Mouse (Mus musculus) forebrain, embryonic 16.5 days (tissue): Measurements from ENCODE around the gene Cdk1. TPM values are rescaled to one million over a fixed set of nuclear protein-coding genes. Genes with fewer than 3 reads are reported as not detected.

ENCODE experiments used
- ATAC-seq: fragments of 200-750 bp; cut with Nextera tagmentation; 2 replicates; pipeline ENCODE4 v1.8.0; 2017; ENCODE audit warnings: mild to moderate bottlenecking, moderate library complexity
- H3K27ac ChIP-seq: fragments of 300-500 bp; sonication (generic); 2 replicates; pipeline ENCODE4 v1.5.1; 2014; ENCODE audit warnings: low read length, control low read depth
- H3K27me3 ChIP-seq: fragments of 300-500 bp; sonication (generic); replicated peaks from 2 replicates; pipeline ENCODE4 v1.6.1; 2014; ENCODE audit warnings: low read length; ENCODE audit not compliant: control insufficient read depth, insufficient read depth
- H3K36me3 ChIP-seq: fragments of 300-500 bp; sonication (generic); 2 replicates; pipeline ENCODE4 v1.6.1; 2014; ENCODE audit not compliant: control insufficient read depth, insufficient read depth
- H3K4me1 ChIP-seq: fragments of 300-500 bp; sonication (generic); replicated peaks from 2 replicates; pipeline ENCODE4 v1.6.1; 2014; ENCODE audit warnings: low read length; ENCODE audit not compliant: control insufficient read depth, insufficient read depth
- H3K4me2 ChIP-seq: fragments of 300-500 bp; sonication (generic); 2 replicates; pipeline ENCODE4 v1.6.1; 2014; ENCODE audit warnings: mild to moderate bottlenecking, low read length, control low read depth
- H3K4me3 ChIP-seq: fragments of 300-500 bp; sonication (generic); replicated peaks from 2 replicates; pipeline ENCODE4 v1.5.1; 2014; ENCODE audit warnings: mild to moderate bottlenecking, low read length, control low read depth
- H3K9ac ChIP-seq: fragments of 300-500 bp; sonication (generic); replicated peaks from 2 replicates; pipeline ENCODE4 v1.6.1; 2014; ENCODE audit warnings: low read depth, low read length, control low read depth
- H3K9me3 ChIP-seq: fragments of 300-500 bp; sonication (generic); 2 replicates; pipeline ENCODE4 v1.6.1; 2016; ENCODE audit warnings: low read length; ENCODE audit not compliant: control insufficient read depth
- WGBS: fragments of 180-500 bp; shearing (Covaris S2); extraction: QIAGEN DNeasy Blood & Tissue Kit; methylation state at CpG from one replicate; pipeline ENCODE4 v1.1.7; 2014; 5-methylcytosine and 5-hydroxymethylcytosine counted together
- polyA plus RNA-seq: library from polyadenylated mRNA; unstranded; fragments of >200 nt; fragmentation: Nextera tagmentation; extraction: Ambion mirVana; gene quantifications from 2 replicates; pipeline ENCODE4 v1.2.1, GENCODE M21; 2015

Gene Cdk1
- polyA plus RNA-seq, 1 experiment from 2014 or later, result 154 TPM

GRCm38 (mm10) chr10:69351842-69352211 is 911 bp downstream of the Cdk1 start:
- Histone ChIP-seq H3K9ac (peak overlapping the region; percentile 61), H3K9me3 (no peaks in the 10 kb centered on the region), H3K36me3 (no peaks in the 10 kb centered on the region), H3K27ac (no peak overlapping the region), H3K4me2 (peak overlapping the region; percentile 91), H3K27me3 (no peaks in the 10 kb centered on the region), H3K4me1 (peaks cover 21% of the 10 kb centered on the region), H3K4me3 (peak overlapping the region; percentile 58)
- no peak for ATAC-seq
- 0% methylated on average over 11 of the region's 11 CpGs for WGBS

GRCm38 (mm10) chr10:69351071-69351841 is 1.5 kb downstream of the Cdk1 start:
- ATAC-seq, result no peak
- H3K36me3 ChIP-seq, result no peaks in the 10 kb centered on the region
- H3K4me1 ChIP-seq, result peaks cover 21% of the 10 kb centered on the region
- H3K27me3 ChIP-seq, result no peaks in the 10 kb centered on the region
- H3K9ac ChIP-seq, result peak overlapping the region; percentile 61
- H3K9me3 ChIP-seq, result no peaks in the 10 kb centered on the region
- H3K4me3 ChIP-seq, result peak overlapping the region; percentile 58
- no peak overlapping the region for H3K27ac ChIP-seq
- WGBS, result 10% methylated on average over 12 of the region's 12 CpGs
- H3K4me2 ChIP-seq, result peak overlapping the region; percentile 91

GRCm38 (mm10) chr10:69348206-69348605 is 4.5 kb downstream of the Cdk1 start:
- Histone ChIP-seq H3K27me3 (no peaks in the 10 kb centered on the region), H3K36me3 (no peaks in the 10 kb centered on the region), H3K4me1 (peaks cover 21% of the 10 kb centered on the region), H3K4me2 (no peak overlapping the region), H3K27ac (no peak overlapping the region), H3K9me3 (no peaks in the 10 kb centered on the region), H3K9ac (no peak overlapping the region), H3K4me3 (no peak overlapping the region)
- ATAC-seq, result no peak
- WGBS, result 73% methylated on average over 8 of the region's 8 CpGs

DNA sequence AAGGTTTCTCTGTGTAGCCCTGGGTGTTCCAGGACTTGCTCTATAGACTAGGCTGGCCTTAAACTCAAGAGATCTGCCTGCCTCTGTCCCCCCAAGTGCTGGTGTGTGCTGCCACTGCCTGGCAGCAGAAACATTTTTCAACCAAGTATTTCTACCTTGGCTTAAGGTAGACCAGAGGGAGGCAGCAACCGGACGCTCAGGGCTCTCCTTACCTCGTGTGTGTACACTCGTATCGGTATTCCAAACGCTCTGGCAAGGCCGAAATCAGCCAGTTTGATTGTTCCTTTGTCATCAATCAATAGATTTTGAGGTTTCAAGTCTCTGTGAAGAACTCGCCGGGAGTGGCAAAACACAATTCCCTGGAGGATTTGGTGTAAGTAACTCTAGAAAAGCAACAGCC is 10.4 kb downstream of the Cdk1 start:
- no peak overlapping the region for H3K4me2 ChIP-seq
- H3K27me3 ChIP-seq, result no peaks in the 10 kb centered on the region
- no peaks in the 10 kb centered on the region for H3K36me3 ChIP-seq
- H3K4me3 ChIP-seq, result no peak overlapping the region
- WGBS, result 90% methylated on average over 9 of the region's 9 CpGs
- ATAC-seq, result no peak
- H3K9me3 ChIP-seq, result no peaks in the 10 kb centered on the region
- H3K9ac ChIP-seq, result no peak overlapping the region
- no peaks in the 10 kb centered on the region for H3K4me1 ChIP-seq
- H3K27ac ChIP-seq, result no peak overlapping the region

DNA sequence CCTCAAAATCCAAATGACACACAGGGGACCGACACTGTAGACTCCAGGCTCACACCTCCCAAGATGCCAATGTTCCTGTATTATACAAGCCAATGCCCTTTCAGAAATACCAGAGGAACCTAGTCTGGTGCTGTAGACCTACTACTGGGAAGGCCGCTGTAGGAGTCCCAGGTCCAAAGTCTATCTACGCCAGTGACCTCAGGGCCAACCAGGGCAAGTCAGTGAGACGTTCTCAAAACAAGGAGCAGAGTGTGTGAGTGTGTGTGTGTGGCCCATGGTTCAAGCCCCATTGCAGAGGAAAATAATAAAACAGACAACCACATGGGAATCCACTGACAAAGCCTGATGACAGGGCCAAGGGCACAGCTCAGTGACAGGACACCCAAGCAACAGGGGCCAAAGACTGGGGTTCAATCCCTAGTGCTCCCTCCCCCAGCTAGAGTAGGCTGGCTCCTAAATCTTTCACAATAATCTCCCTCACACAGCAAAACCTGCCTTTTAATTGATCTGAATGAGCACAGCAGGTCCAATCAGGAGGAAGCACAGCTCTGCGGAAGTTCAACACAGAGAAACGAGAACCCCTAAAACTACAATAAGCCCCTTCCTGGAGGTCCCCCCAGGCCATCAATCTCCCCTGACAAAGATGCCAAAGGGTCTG is 11.0 kb downstream of the Cdk1 start:
- whole genome bisulfite sequencing, result 75% methylated on average over 6 of the region's 6 CpGs
- Histone ChIP-seq H3K36me3 (no peaks in the 10 kb centered on the region), H3K27me3 (no peaks in the 10 kb centered on the region), H3K4me2 (no peak overlapping the region), H3K4me3 (no peak overlapping the region), H3K4me1 (no peaks in the 10 kb centered on the region), H3K9me3 (no peaks in the 10 kb centered on the region), H3K9ac (no peak overlapping the region), H3K27ac (no peak overlapping the region)
- ATAC-seq, result no peak

GRCm38 (mm10) chr10:69340001-69340400 is 12.7 kb downstream of the Cdk1 start:
- Histone ChIP-seq H3K4me3 (no peak overlapping the region), H3K27ac (no peak overlapping the region), H3K36me3 (no peaks in the 10 kb centered on the region), H3K9ac (no peak overlapping the region), H3K4me1 (peaks cover 7% of the 10 kb centered on the region), H3K27me3 (no peaks in the 10 kb centered on the region), H3K4me2 (no peak overlapping the region), H3K9me3 (no peaks in the 10 kb centered on the region)
- no peak for ATAC-seq
- WGBS, result 90% methylated on average over 6 of the region's 6 CpGs

DNA sequence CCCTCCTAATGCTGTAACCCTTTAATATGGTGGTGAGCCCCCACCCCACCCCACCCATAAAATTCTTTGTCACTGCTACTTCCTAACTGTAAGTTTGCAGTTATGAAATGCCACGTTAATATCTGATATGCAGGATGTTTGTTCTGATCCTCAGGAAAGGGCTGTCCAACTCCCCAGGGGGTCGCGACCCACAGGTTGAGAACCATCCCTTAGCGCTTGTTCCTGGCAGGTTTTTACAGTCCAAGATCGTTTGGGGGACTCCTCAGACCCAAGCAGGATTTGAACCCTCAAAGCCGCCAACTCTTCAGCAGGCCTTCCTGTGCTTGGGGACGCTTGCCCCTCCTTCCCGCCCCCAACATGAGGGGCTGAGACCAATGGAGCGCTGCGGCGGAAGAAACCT is 16.5 kb downstream of the Cdk1 start:
- H3K36me3 ChIP-seq, result no peaks in the 10 kb centered on the region
- no peak overlapping the region for H3K4me2 ChIP-seq
- peaks cover 21% of the 10 kb centered on the region for H3K4me1 ChIP-seq
- no peak for ATAC-seq
- WGBS, result 94% methylated on average over 11 of the region's 11 CpGs
- no peaks in the 10 kb centered on the region for H3K9me3 ChIP-seq
- no peak overlapping the region for H3K4me3 ChIP-seq
- H3K27me3 ChIP-seq, result no peaks in the 10 kb centered on the region
- H3K27ac ChIP-seq, result no peak overlapping the region
- H3K9ac ChIP-seq, result no peak overlapping the region

GRCm38 (mm10) chr10:69335611-69336010 is 17.1 kb downstream of the Cdk1 start:
- H3K27ac ChIP-seq, result peak overlapping the region; percentile 66
- ATAC-seq, result peak; percentile 17; the same call in 1 of the 2 replicates

DNA sequence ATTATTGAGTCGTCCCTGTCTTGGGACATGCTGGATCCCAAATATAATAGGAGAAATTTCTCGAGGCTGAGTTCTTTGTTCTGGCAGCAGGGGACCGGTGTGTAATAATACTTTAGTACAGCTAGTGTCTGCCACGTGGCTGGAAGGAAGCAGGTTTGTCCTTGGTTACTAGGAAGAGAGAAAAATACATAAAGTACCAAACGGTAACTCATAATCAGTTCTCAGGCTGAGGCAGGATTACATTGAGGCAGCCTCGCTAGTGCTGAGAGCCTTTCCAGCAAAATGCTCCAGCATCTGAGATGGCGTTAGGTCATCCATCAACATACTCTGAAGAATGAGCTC is 17.6 kb downstream of the Cdk1 start:
- Histone ChIP-seq H3K9ac (no peak overlapping the region), H3K4me3 (no peak overlapping the region), H3K4me2 (0 out of 2 replicates have a peak overlapping the region, but pooled peaks have one; percentile 5), H3K4me1 (peaks cover 21% of the 10 kb centered on the region), H3K36me3 (no peaks in the 10 kb centered on the region), H3K9me3 (no peaks in the 10 kb centered on the region), H3K27ac (peak overlapping the region; percentile 66), H3K27me3 (no peaks in the 10 kb centered on the region)
- peak; percentile 45 for ATAC-seq
- 25% methylated on average over 7 of the region's 7 CpGs for WGBS

More at GRCm38 (mm10) chr10:69335611-69336010, 17.1 kb downstream of the Cdk1 start:
- Histone ChIP-seq H3K4me2 (no peak overlapping the region), H3K9ac (no peak overlapping the region), H3K9me3 (no peaks in the 10 kb centered on the region), H3K4me3 (no peak overlapping the region), H3K27me3 (no peaks in the 10 kb centered on the region), H3K4me1 (peaks cover 21% of the 10 kb centered on the region), H3K36me3 (no peaks in the 10 kb centered on the region)
- WGBS, result 77% methylated on average over 4 of the region's 4 CpGs
